Mouse (Mus musculus) hindbrain, embryonic 16.5 days (tissue): Measurements from ENCODE around the gene Gm42906. TPM values are rescaled to one million over a fixed set of nuclear protein-coding genes. Genes with fewer than 3 reads are reported as not detected.

Experiments
- ATAC-seq: fragments of 200-750 bp; cut with Nextera tagmentation; 2 replicates; pipeline ENCODE4 v1.8.0; 2017; ENCODE audit warnings: moderate TSS enrichment, moderate library complexity
- H3K27ac ChIP-seq: fragments of 300-500 bp; sonication (generic); 2 replicates; pipeline ENCODE4 v1.5.1; 2014; ENCODE audit warnings: low read depth, mild to moderate bottlenecking, control low read depth, low read length, moderate library complexity
- H3K27me3 ChIP-seq: fragments of 300-500 bp; sonication (generic); replicated peaks from 2 replicates; pipeline ENCODE4 v1.6.1; 2014; ENCODE audit warnings: low read length; ENCODE audit not compliant: control insufficient read depth, insufficient read depth
- H3K36me3 ChIP-seq: fragments of 300-500 bp; sonication (generic); 2 replicates; pipeline ENCODE4 v1.6.1; 2014; ENCODE audit warnings: mild to moderate bottlenecking, low read length, moderate library complexity, mixed read lengths; ENCODE audit not compliant: control insufficient read depth, insufficient read depth
- H3K4me1 ChIP-seq: fragments of 300-500 bp; sonication (generic); 2 replicates; pipeline ENCODE4 v1.6.1; 2014; ENCODE audit warnings: low read depth, low read length; ENCODE audit not compliant: control insufficient read depth, insufficient read depth
- H3K4me2 ChIP-seq: fragments of 300-500 bp; sonication (generic); 2 replicates; pipeline ENCODE4 v1.6.1; 2014; ENCODE audit warnings: mild to moderate bottlenecking, low read length, control low read depth, moderate library complexity
- H3K4me3 ChIP-seq: fragments of 300-500 bp; sonication (generic); 2 replicates; pipeline ENCODE4 v1.5.1; 2014; ENCODE audit warnings: mild to moderate bottlenecking, low read length, control low read depth, moderate library complexity
- H3K9ac ChIP-seq: fragments of 300-500 bp; sonication (generic); 2 replicates; pipeline ENCODE4 v1.6.1; 2014; ENCODE audit warnings: low read depth, mild to moderate bottlenecking, control low read depth, low read length, moderate library complexity
- H3K9me3 ChIP-seq: fragments of 300-500 bp; sonication (generic); 2 replicates; pipeline ENCODE4 v1.6.1; 2014; ENCODE audit warnings: mild to moderate bottlenecking, low read length, moderate library complexity; ENCODE audit not compliant: control insufficient read depth
- whole genome bisulfite sequencing: fragments of 180-500 bp; shearing (Covaris S2); extraction: QIAGEN DNeasy Blood & Tissue Kit; methylation state at CpG from one replicate; pipeline ENCODE4 v1.1.7; 2014; 5-methylcytosine and 5-hydroxymethylcytosine counted together
- polyA plus RNA-seq: library from polyadenylated mRNA; unstranded; fragments of >200 nt; fragmentation: Nextera tagmentation; extraction: Ambion mirVana; gene quantifications from 2 replicates; pipeline ENCODE4 v1.2.1, GENCODE M21; 2015

Gm42906 gene
- polyA plus RNA-seq, 1 experiment from 2014 or later = not detected

DNA sequence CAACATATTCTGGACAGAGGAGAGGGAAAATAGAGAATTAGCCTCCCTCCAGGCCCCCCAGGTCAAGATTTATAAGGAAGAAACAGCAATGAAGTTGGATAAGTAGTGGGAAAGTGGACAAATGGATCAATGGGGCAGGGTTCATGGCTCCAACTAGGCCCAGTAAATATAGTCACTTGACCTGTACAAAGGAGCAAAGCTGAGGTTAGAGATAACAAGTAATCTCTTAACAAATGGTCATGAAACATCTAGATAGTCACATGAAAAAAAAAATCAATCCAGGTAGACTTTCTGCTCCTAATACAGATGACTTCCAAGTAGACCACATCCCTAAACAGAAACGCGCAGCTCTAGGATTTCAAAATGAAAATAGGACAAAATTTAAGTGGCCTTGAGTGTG is 350.0 kb downstream of the Gm42906 start:
- ATAC-seq = no peak
- no peak overlapping the region for H3K9ac ChIP-seq
- H3K27me3 ChIP-seq = no peaks in the 10 kb centered on the region
- H3K27ac ChIP-seq = no peak overlapping the region
- no peaks in the 10 kb centered on the region for H3K9me3 ChIP-seq
- 99% methylated on average over 2 of the region's 2 CpGs for WGBS
- H3K4me2 ChIP-seq = no peak overlapping the region
- no peaks in the 10 kb centered on the region for H3K4me1 ChIP-seq
- H3K4me3 ChIP-seq = no peak overlapping the region
- H3K36me3 ChIP-seq = no peaks in the 10 kb centered on the region

DNA sequence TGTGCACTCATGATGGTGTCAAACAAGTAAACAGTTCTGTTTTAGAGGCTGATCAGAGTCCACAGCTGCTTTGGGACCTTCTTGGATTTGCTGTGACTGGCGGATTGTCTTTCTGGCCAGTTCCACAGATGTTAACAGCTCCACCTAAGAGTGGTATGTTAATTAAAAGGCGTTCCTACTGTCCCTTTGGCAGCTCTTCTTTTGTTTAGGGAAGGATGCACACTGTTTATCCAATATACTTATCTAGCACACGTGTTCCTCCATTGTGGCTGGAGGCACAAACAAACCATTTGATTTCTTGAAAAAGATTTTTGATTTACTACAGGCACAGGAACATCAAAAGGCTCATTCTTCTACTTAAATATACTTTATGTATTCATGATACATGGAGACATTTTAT is 351.0 kb downstream of the Gm42906 start:
- Histone ChIP-seq H3K4me1 (no peaks in the 10 kb centered on the region), H3K36me3 (no peaks in the 10 kb centered on the region), H3K27ac (no peak overlapping the region), H3K9me3 (no peaks in the 10 kb centered on the region), H3K4me2 (no peak overlapping the region), H3K4me3 (no peak overlapping the region), H3K27me3 (no peaks in the 10 kb centered on the region), H3K9ac (no peak overlapping the region)
- no peak for ATAC-seq
- 73% methylated on average over 3 of the region's 3 CpGs for WGBS

DNA sequence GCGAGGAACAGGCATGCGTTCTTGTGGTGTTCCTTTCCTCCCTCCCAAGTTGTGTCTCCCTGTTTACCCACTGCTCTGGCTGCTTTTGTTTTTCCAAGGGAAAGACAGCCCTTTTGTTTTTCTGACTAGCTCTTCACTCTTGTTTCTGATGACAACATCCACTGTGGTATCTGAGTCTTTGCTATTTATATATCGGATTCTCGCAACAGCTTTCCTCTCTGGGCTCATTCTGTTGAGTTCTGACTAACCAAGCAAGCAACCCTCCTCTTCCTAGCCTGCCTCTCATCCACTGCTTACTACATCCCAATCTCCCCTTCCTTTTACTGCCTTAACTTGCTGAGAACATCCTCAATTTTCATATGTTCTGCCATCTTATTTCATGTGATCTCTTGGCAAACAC is 353.7 kb downstream of the Gm42906 start:
- no peak for ATAC-seq
- H3K27me3 ChIP-seq = no peaks in the 10 kb centered on the region
- no peak overlapping the region for H3K4me3 ChIP-seq
- no peaks in the 10 kb centered on the region for H3K9me3 ChIP-seq
- H3K27ac ChIP-seq = no peak overlapping the region
- H3K4me1 ChIP-seq = no peaks in the 10 kb centered on the region
- 82% methylated on average over 4 of the region's 4 CpGs for WGBS
- no peaks in the 10 kb centered on the region for H3K36me3 ChIP-seq
- H3K9ac ChIP-seq = no peak overlapping the region
- H3K4me2 ChIP-seq = no peak overlapping the region

DNA sequence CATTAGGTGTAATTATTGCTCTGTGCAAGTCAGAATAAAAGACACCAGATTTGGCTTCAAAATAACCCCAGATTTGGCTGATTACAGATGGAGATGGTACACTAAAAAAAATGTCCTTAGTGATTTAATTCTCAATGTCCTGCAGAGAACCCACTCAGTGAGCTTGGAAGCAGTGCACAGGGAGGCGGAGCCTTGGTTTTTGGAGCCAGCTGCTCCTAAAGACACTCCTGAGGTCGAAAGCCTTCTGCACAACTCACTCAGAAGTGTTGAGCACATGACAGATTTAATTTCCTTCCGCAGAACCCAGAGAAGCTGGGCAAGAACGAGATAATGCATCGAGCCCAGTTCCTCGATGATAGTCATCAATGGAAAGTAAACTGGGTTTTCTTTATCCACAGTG is 356.5 kb downstream of the Gm42906 start:
- 69% methylated on average over 6 of the region's 6 CpGs for WGBS
- Histone ChIP-seq H3K27me3 (no peaks in the 10 kb centered on the region), H3K9me3 (no peaks in the 10 kb centered on the region)

DNA sequence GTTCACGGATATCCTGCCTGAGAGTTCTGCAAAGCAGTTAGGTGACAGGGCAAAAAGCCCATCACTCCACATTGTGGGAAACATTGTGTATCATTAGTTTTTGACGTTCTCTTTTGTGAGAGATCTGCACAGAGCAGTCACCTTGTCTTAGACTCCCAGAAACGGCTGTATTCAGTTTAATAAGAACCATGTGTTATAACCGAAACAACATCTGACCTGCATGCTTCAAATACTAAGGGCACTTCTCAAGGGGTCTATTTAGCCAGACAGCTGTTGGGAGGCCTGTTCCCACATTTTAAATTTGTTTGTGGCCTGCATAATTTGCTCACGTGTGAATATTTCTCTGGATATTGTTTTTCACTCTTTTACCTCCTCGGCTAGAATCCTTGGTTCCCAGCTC is 357.1 kb downstream of the Gm42906 start:
- Histone ChIP-seq H3K4me1 (no peaks in the 10 kb centered on the region), H3K36me3 (no peaks in the 10 kb centered on the region), H3K4me3 (no peak overlapping the region), H3K27me3 (no peaks in the 10 kb centered on the region), H3K27ac (no peak overlapping the region), H3K9ac (no peak overlapping the region), H3K9me3 (no peaks in the 10 kb centered on the region), H3K4me2 (no peak overlapping the region)
- WGBS = 74% methylated on average over 6 of the region's 6 CpGs
- no peak for ATAC-seq

More for the DNA sequence above, 356.5 kb downstream of the Gm42906 start:
- Histone ChIP-seq H3K4me3 (no peak overlapping the region), H3K36me3 (no peaks in the 10 kb centered on the region), H3K27ac (no peak overlapping the region), H3K9ac (no peak overlapping the region), H3K4me1 (no peaks in the 10 kb centered on the region), H3K4me2 (no peak overlapping the region)
- ATAC-seq = no peak

DNA sequence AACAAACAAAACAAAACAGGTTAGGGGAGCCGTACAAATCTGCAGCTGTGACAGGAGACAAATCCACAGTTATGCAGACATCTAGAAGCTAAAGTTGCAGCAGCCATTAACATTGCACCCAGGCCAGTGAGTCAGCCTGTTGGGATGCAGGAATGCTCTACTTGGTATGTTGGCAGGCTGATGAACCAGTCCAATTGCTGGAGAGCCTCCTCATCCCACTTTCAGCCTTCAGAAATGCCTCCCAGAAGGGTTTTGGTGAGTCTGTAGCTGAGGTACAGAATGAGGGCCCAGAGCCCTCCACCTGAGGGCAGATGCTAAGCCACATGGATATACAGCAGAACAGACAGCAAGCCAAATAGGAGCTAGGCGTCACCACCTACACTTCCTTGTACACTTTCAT is 358.4 kb downstream of the Gm42906 start:
- Histone ChIP-seq H3K36me3 (no peaks in the 10 kb centered on the region), H3K9me3 (no peaks in the 10 kb centered on the region), H3K9ac (no peak overlapping the region), H3K4me1 (no peaks in the 10 kb centered on the region), H3K4me3 (no peak overlapping the region), H3K4me2 (no peak overlapping the region), H3K27ac (no peak overlapping the region), H3K27me3 (no peaks in the 10 kb centered on the region)
- ATAC-seq = no peak
- 89% methylated on average over 2 of the region's 2 CpGs for WGBS

DNA sequence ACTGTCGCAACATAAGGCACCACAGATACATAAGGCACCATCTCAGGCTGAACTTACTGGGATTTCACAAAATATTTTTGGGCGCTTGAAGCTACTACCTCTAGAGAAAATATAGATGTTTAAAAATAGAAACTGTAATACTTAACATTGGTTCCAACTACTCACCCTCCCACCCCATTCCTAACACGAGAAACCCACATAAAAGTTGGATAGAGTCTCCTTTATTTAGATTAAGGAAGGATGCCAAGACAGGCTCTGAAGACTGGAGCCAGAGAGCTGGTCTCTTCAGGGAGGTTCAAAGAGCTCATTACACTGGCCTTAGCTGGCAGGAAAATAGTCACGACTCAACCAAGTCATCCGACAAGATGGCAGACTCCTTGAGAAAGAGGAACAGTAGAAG is 361.9 kb downstream of the Gm42906 start:
- no peak for ATAC-seq
- H3K4me2 ChIP-seq = no peak overlapping the region
- no peaks in the 10 kb centered on the region for H3K27me3 ChIP-seq
- no peak overlapping the region for H3K9ac ChIP-seq
- H3K27ac ChIP-seq = no peak overlapping the region
- 86% methylated on average over 5 of the region's 5 CpGs for WGBS
- no peaks in the 10 kb centered on the region for H3K36me3 ChIP-seq
- no peaks in the 10 kb centered on the region for H3K9me3 ChIP-seq
- no peaks in the 10 kb centered on the region for H3K4me1 ChIP-seq
- H3K4me3 ChIP-seq = no peak overlapping the region

DNA sequence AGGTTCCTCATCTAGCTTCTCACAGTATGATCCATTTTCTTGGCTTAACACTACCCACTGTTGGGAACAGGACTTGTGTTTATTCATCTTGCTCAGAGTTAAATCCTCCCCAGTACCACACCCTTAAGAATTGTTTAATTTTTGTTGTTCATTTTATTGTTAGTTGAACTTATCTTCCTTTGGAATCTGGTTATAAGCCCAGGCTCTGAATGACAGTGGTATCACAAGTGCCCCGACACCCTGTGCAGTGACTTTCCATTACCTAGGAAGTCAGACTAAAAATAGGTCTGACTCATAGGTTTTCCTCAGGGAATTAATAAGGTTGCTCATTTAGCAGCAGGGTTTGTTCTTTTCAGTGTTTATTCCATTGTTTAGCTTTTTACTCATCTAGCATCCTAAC is 362.7 kb downstream of the Gm42906 start:
- H3K9me3 ChIP-seq = no peaks in the 10 kb centered on the region
- no peak overlapping the region for H3K4me3 ChIP-seq
- no peaks in the 10 kb centered on the region for H3K27me3 ChIP-seq
- H3K4me1 ChIP-seq = no peaks in the 10 kb centered on the region
- no peak for ATAC-seq
- no peak overlapping the region for H3K27ac ChIP-seq
- H3K36me3 ChIP-seq = no peaks in the 10 kb centered on the region
- 79% methylated on average over 1 of the region's 1 CpGs for WGBS
- no peak overlapping the region for H3K9ac ChIP-seq
- no peak overlapping the region for H3K4me2 ChIP-seq

DNA sequence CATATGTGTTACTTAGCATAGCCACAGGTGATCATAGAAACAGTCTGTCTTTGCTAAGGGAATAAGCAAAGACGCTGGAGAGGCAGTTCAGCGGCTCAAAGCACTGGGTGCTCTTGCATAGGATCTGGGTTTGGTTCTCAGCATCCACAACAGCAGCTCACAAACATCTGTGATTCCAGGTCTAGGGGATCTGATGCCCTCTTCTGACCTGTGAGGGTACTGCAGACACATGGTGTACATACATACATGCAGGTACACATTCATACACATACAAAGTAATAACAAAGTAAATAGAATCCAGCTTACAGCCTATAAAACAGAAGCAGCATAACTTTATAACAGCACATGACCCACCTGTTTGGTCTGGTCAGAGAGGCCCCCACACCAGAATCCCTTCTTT is 366.0 kb downstream of the Gm42906 start:
- no peak overlapping the region for H3K9ac ChIP-seq
- ATAC-seq = no peak
- no peaks in the 10 kb centered on the region for H3K4me1 ChIP-seq
- no peak overlapping the region for H3K27ac ChIP-seq
- no peak overlapping the region for H3K4me2 ChIP-seq
- H3K27me3 ChIP-seq = no peaks in the 10 kb centered on the region
- H3K4me3 ChIP-seq = no peak overlapping the region
- no peaks in the 10 kb centered on the region for H3K9me3 ChIP-seq
- 96% methylated on average over 2 of the region's 2 CpGs for WGBS
- no peaks in the 10 kb centered on the region for H3K36me3 ChIP-seq

DNA sequence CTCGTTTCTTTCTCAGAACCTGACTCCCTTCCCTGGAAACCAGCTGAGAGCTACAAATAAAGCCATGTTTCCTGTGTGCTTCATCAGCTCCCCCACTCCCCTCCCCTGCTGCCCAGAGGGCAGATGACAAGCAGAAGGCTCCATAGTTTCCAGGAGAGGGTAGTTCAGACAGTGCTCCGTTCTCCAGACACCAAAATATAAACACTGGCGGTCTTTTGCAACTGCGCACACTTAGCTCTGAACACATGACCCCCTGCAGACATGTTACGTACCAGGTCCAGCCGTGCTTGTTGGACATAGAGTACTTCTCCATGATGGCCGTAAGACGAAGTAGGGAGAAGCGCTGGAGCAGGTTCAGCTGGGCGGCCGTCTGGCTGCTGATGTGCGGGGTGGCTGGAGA is 367.5 kb downstream of the Gm42906 start:
- H3K36me3 ChIP-seq = no peaks in the 10 kb centered on the region
- H3K9ac ChIP-seq = no peak overlapping the region
- WGBS = 72% methylated on average over 12 of the region's 12 CpGs
- H3K27ac ChIP-seq = no peak overlapping the region
- no peak overlapping the region for H3K4me2 ChIP-seq
- ATAC-seq = peak; percentile 52
- H3K4me1 ChIP-seq = no peaks in the 10 kb centered on the region
- no peak overlapping the region for H3K4me3 ChIP-seq
- H3K27me3 ChIP-seq = no peaks in the 10 kb centered on the region
- H3K9me3 ChIP-seq = no peaks in the 10 kb centered on the region
